Mouse (Mus musculus): Measurements from ENCODE around the gene Cdhr2.

DNA sequence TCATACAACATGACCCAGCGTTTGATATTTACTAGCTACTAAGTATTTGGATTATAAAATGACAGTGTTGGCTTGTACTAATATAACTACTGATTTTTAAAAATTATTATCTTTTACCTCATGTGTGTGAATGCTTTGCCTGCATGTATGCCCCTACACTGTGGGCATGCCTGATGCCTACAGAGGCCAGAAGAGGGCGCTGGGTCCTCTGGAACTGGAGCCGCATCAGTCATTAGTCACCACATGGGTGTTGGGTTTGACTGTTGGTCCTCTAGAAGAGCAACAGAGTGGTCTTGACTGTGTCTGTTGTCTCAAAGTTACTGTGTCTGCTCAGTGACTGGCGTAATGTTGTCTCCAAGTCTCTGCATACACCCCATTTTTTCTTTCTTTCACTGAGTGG is 13.1 kb downstream of the Cdhr2 start:
- TF ChIP-seq EP300 (IDR thresholded peaks at IDR 0.05; ENCODE audit: low read depth) (no peak), CTCF (IDR thresholded peaks at IDR 0.05; ENCODE audit: low read depth) (peak; percentile 34; the same call in 1 of the 2 replicates)

Data from liver, postnatal 0 days (tissue).